Mouse (Mus musculus) gastrocnemius, postnatal 36 days (tissue): Measurements from ENCODE around the gene Pard6b. TPM values are rescaled to one million over a fixed set of nuclear protein-coding genes. Genes with fewer than 3 reads are reported as not detected.
A peak's percentile ranks its signal among the peaks of the same experiment; 100 is the strongest.
"Not testable (repeated sequence)": the region's sequence is repeated elsewhere in the genome, so short reads cannot be mapped to it uniquely, and the experiment has no call there.

ENCODE experiments used
- DNase-seq, 2 experiments: peaks; one replicate each; pipeline ENCODE4 v3.0.0; 2022
- intact Hi-C: fragments of 180-260 bp; cut with DNase I; formaldehyde crosslinking; loops from one replicate; pipeline ENCODE4 v1.15.1; 2025
- total RNA-seq, 2 experiments: library from RNA; stranded (reverse); gene quantifications; 2 replicates each; pipeline ENCODE4 v1.2.3; 2021

Gene Pard6b
- total RNA-seq, 2 experiments from 2014 or later = 0.69 to 0.91 TPM

DNA sequence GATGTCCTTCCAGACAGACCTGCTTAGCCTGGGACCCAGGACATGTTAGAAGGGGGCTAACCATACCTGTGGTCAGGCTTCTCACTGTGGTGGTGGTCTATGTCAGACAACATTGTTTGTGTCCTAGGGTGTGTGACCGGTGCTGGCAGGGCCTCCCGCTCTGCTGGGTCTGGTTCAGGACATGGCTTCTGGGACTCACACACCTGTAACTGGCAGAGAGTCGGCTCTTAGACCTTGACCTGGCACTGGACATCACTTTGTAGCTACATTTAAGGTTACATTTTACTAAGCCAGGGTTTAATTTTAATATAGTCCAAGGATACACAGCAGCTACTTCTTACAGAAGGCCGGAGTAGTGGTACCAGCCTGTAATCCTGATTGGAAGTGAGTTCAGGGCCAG lies 12.3 kb downstream of the Pard6b start:
- no peak for DNase-seq
- intact Hi-C loops = no loop called here

DNA sequence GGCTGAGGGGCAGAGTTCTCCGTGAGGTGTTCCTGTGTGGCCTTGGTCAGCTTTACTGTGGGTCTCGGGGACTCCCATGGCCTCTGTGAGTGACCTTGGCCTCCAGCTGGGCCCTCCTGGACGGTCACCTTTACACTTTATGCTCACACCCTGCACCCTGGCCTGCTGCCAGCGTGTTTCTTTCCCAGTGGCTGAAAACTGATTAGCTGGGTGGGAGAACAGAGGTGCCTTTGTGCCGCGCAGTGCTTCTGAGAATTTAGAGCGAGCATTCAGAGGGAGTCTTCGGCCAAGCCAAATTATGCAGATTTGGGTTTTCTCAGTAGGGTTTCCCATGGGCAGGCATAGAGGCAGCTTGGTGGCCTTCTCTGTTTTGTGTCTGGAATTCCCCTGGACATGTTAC lies 14.3 kb downstream of the Pard6b start:
- intact Hi-C loops = no loop called here
- no peak for DNase-seq

DNA sequence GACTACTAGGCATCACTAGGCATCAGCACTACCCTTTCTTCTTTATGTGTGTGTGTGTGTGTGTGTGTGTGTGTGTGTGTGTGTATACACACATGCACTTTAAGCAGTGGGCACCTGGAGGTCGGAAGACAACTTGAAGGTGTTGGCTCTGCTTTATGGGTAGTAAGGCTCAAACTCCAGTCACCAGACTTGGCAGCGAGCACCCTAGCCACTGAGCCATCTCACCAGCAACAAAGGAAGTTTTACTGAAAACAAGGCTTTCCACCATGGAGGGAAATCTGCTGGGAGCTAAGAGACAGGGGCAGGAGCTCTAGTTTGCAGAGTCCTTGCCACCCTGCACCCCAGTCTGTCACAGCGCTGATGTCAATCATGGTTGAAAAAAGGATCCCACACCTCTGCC lies 15.7 kb downstream of the Pard6b start:
- no peak for DNase-seq
- intact Hi-C loops = no loop called here

DNA sequence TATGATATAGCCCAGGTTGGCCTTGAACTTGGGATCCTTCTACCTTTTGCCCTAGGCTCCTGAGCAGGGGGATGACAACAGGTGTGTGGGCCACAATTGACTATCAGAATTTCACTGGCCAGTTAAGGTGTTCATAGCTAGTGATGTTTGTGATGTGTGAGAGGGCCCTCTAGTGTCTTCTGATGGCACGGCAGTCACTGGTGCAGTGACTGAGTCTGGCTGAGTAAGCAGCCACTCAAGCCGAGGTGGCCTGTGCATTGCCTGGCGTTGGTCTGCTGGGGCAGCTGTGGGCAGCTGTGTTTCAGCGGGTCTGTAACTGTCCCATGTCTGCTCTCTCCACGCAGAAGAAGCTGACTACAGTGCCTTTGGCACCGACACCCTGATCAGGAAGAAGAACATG lies 17.2 kb downstream of the Pard6b start:
- intact Hi-C loops = loop anchor here (1.0 kb wide), 1 partner anchor 45 kb away; no protein-coding TSS in a partner anchor
- peak; percentile 41 to 56 for DNase-seq

DNA sequence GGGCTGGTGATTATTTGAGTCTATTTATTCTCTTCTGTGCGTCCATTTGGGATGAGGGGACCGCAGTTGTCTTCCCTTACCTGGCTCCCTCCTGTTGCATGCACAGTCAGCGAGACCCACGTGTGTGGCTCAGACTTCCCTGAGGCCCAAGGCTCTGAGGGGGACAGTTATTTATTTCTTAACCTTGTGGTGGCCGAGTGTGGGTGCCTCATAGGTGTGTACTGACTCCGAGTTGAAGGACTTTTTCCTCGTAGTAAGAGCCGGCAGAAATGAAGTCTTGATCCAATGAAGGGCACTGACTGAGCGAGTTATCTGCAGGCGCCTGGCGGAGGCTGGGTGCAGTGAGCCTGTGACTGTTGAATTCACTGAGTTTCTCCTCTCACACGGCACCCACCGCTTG lies 19.2 kb downstream of the Pard6b start:
- DNase-seq = no peak
- intact Hi-C loops = no loop called here

DNA sequence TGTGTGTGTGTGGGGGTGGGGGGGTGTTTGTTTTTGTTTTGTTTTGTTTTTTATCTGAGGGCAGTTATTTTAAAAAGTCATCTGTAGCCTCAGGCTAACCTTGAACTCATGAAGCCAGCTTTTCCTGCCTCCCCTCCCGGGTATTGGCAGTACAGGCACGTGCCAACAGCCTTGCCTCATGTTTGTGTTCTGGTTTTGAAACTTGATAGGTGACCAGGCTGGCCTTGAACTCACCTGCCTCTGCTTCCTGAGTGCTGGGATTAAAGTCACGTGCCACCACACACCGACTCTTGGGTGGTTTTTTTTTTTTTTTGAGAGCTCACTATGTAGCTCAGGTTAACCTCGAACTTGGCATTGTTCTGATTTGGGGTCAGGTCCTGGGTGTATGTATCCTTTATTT lies 21.0 kb downstream of the Pard6b start:
- no peak for DNase-seq
- intact Hi-C loops = no loop called here

DNA sequence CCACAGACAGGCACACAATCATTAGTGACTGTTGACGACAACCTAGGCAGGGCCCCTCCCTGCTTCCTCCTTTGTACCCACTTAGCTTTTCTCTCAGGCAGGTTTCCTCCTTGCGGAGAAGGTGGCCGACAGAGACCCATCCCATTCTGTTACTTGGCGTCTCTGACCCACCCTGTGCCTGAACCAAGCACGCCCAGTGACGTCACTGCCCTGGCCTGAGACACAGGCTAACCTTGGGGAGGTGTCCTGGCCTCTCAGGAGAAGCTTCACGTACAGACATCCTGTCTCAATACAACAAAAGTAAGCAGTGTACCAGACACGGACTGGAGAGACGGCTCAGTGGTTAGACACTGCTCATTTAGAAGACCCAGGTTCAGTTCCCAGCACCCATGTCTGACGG lies 22.5 kb downstream of the Pard6b start:
- intact Hi-C loops = no loop called here
- no peak for DNase-seq

DNA sequence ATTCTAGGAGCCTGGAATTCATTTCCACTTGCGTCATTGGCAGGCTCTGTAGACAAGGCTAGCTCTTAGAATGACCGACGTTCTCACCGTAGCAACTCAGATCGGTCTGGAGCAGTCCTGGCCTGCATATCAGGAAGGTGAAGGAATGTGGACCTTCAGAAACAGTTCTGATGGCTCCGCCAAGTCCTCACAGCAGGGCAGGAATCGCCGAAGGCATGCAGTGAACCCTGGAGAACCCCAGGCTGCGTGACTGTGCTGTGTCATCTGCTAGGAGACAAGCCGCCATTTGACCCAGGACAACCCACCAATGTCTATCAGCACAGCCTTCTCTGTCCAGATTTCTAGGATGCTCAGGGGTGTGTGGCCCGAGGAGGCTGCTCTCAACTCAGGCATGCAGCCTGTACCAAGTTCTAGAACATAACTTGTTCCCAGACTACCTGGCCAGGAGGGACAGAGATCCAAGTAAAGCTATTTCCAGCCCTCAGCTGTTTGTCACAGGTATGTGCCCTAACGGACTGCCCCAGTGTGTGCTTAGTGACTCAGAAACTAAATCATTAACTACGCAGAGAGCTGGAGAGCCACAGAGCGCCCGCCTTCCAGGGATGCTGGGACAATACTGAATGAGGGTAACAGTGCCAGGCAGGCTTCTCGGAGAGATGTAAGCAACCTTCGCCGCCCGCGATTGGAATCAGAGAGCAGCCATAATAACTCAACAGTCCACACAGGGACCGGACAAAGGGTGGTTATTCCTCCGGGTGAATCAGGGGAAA lies 23.8 kb downstream of the Pard6b start:
- DNase-seq = no peak
- intact Hi-C loops = no loop called here

DNA sequence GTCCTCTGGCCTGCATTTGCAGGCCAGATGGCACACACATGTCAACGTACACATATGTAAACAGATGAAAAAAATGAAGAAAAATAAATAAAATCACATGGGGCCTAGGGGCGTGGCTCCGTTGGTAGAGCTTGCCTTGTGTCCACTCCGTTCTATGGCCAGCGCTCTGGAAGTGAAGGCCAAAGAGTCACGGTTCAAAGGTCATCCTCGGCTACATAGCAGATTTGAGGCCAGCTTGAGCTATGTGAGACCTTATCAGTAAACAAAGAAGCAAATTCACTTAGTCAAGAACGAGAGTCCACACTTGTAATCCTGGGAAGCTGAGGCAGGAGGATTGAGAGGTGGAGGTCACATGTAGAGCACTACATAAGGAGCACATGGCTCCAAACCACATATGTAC lies 24.5 kb downstream of the Pard6b start:
- intact Hi-C loops = no loop called here
- no peak for DNase-seq

DNA sequence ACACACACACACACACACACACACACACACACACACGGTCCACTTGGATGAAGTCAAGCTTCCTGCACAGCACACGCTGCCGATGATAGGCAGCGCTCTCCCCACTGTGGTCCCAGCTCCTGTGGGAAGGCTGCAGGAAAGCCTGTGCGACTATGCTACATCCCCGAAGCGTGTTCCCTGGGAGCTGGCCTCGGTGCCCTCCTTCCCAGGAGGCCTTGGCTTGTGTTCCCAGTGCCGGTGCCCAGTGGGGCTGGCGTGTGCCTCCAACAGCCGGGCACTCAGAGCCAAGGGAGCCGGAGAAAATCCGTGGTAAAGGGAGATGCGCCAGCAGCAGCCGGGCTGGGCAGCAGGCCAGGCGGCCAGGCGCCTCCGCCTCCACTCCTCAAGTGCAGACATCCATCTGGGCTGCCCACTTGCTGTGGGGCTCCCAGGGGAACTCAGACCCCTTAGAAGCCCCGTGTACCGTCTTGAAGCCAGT lies 25.9 kb downstream of the Pard6b start:
- peak; percentile 72 to 75 for DNase-seq
- intact Hi-C loops = no loop called here

DNA sequence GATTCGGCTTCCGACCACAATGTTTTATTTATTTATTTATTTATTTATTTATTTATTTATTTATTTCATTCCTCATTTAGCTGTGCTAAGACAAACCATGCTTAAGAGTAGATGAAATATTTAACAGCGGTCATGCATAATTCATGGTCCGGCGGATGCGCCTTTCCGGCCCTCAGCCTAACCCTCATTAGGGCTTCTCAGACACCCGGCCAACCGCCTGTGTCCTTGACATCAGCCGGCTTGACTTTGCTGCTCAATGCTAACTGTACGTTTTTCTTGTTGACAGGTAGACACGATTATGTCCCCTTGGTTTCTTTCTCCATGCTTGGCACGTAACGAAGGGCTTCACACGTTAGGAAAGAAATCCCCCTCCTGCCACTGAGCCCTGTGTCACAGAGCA lies 26.6 kb downstream of the Pard6b start:
- DNase-seq = no peak
- intact Hi-C loops = no loop called here

DNA sequence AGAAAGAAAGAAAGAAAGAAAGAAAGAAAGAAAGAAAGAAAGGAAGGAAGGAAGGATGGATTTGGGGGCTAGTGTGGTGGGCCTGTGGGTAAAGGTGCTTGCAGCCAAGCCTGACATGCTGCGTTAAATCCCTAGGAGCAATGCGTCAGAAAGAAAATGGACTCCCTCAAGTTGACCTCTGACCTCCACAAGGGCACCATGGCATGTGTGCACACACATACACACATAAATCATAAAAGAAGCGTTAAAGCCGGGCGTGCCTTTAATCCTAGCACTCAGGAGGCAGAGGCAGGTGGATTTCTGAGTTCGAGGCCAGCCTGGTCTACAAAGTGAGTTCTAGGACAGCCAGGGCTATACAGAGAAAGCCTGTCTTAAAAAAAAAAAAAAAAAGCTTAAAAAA lies 27.1 kb downstream of the Pard6b start:
- intact Hi-C loops, DNase-seq: not testable (repeated sequence)

DNA sequence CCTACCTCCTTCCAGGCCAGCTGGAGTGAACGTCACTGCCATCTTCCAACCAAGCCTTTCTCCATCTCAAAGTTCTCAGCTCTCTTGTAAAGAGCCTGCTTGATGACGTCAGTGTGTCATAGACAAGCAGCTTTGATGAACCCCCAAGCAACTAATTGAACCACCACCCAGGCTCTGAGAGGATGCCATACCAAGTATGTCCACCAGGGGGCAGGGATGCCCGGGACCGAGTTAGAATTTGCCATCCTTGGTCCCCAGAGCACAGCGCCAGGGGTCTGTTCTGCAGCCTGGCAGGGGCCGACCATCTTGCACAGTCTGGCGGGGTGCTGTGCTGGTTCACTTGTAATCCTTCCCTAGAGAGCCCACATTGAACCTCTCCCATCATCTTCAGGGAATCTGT lies 31.1 kb downstream of the Pard6b start:
- peak; percentile 39 to 47 for DNase-seq
- intact Hi-C loops = loop anchor here (10.0 kb wide), 1 partner anchor 333 kb away; no protein-coding TSS in a partner anchor

DNA sequence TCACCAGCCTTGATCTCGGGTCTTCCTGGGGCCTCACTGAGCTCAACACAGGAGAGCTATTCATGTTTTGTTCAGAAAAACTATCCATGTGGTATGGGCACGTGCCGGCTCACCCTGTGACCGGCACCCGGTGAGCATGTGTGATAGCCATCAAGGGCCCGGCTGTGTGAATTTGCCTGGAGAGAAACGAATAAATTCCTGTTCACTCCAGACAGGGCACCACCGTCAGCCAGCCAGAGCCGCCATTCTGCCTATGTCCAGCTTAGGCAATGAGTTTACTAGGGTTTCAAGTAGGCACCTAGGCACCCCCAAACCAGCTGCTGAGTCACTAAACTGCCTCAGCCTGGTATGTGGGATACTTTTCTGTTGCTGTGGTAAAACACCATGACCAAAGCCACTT lies 32.5 kb downstream of the Pard6b start:
- intact Hi-C loops = loop anchor here (10.0 kb wide), 1 partner anchor 332 kb away; no protein-coding TSS in a partner anchor
- DNase-seq = no peak

DNA sequence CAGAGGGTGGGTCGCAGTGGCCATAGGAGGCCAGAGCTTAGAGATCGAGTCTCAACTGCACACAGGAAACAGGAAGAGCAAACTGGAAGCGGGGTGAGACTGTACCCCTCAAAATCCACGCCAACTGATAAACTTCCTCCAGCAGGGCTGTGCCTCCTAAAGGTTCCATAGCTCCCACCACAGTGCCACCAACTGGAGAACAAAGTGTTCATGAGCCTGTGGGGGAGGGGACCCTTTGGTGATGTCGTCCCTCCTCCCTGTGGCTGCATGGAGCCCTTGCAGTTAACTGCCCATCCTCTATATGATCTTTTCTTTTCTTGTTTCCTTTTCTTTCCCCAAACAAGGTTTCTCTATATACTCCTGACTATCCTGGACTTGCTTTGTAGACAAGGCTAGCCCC lies 32.9 kb downstream of the Pard6b start:
- no peak for DNase-seq
- intact Hi-C loops = loop anchor here (10.0 kb wide), 1 partner anchor 331 kb away; no protein-coding TSS in a partner anchor

DNA sequence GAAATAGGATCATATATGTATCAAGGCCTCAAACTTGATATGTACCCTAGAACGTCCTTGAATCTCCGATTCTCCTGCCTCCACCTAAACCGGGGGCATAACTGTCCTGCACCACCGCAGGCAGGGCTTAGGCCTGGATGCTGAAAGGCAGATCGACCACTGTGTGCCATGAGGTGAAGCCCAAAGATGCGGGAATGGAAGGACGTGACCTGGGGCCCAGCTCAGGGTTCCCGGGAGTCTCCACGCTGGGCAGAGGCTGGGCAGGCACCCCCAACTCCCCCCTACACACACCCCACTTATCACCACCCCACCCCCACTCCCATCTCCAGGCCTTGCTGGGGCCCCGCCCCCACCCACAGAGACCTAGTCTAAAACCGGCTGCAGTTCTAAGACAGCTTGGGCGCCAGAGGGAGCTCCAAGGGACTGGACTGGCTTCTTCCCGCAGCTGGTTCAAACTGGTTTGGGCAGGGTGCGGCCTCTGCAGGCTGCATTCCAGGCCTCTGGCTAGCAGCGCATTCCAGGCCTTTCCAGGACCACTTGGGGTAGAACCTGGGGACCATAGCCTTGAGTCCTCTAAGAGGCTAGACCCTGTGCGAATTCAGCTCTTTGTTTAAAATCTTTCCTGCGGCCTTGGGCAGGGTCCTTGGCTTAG lies 34.0 kb downstream of the Pard6b start:
- intact Hi-C loops = loop anchor here (5.0 to 10.0 kb wide), 2 partner anchors 92 to 330 kb away; partner anchors contain the start of gene Adnp
- peak; percentile 41 to 53 for DNase-seq

DNA sequence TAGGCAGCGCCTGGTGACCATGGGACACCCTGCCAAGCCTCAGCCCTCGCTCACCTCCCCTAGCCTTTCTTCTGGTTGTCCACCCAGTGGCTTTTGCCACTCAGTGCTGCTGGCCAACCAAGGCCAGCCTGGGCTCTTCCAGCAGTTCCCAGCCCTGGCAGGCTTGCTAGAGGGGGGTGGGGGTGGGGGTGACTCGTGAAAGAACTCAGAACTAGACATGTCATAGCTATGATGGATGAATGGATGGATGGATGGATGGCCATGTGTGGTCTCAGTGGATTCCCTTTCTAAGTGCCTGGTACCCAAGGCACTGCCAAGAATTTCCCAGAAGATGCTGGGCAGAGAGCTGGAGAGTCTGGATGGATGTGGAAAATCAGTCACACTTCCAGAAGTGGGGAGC lies 35.0 kb downstream of the Pard6b start:
- DNase-seq = no peak
- intact Hi-C loops = loop anchor here (5.0 to 10.0 kb wide), 2 partner anchors 91 to 329 kb away; partner anchors contain the start of gene Adnp

DNA sequence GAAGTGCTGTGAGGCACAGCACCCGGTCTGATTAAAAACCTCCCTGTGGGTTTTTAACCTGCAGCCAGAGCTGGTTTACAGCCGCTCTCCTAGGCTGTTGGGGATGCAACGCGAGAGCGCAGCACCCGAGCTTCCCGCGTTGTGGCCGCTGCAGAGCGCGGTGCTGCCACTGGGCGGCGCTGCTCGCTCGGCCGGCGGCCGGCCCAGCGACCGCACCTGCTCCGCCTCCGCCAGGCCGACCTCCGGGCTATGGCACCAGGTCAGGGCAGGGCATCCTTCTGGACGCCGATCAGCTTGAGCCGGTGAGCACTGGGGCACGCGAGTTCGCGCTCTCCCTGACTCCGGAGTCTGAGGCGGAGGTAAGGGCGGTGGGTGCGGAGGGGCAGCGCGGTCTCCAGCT lies 36.3 kb downstream of the Pard6b start:
- intact Hi-C loops = loop anchor here (5.0 to 10.0 kb wide), 2 partner anchors 90 to 328 kb away; partner anchors contain the start of gene Adnp
- no peak for DNase-seq

DNA sequence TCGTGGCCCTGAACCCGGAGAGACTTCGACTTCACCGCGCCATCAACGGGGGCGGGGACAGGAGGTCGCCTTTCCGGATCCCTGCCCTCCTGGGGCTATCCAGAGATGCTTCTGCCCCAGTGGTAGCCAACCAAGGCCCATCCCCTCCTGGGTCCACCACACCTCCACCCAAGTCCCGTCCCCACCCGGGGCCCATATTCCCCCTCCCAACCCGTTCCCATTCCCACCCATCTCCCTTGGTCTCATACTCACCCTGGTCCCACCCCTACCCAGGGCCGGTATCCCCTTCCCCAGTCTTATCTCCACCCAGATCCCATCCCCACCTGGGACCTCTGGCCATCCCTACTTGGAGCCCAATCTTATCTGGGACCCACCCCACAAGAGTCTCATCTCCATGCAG lies 36.7 kb downstream of the Pard6b start:
- intact Hi-C loops = loop anchor here (5.0 to 10.0 kb wide), 2 partner anchors 90 to 327 kb away; partner anchors contain the start of gene Adnp
- DNase-seq = no peak

DNA sequence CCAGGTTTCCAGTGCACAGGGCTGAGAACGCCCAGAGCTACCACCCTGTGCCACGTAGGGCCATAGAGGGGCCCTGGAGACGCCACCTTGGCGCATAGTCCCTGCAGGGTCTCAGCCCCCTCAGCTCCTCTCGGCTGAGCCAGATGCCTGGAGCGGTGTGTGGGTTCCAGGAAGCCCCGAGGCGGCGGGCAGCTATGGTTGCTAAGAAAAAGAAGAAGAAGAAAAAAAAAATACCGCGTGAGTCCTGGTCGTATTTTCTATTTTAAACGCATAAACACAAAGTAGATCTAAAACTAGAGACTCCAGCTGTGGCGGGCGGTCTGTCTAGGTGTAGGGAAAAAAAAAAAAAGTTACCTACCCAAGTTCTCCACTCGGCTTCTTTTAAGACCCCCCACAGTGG lies 37.2 kb downstream of the Pard6b start:
- intact Hi-C loops = loop anchor here (5.0 to 10.0 kb wide), 2 partner anchors 89 to 327 kb away; partner anchors contain the start of gene Adnp
- no peak for DNase-seq

DNA sequence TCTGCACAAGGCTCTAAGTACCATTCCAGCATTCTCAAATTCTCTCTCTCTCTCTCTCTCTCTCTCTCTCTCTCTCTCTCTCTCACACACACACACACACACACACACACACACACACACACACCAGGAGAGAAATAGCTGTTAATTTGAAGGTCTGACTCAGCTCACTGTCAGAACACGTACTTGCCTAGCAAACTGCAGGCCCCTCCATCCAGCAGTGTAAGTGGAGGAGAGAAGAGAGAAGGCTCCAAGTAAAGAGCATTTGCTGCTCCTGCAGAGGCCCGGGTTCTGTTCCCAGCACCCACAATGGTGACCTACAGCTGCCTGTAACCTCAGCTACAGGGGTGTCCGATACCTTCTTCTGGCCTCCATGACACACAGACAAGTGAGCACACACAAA lies 37.7 kb downstream of the Pard6b start:
- intact Hi-C loops = loop anchor here (5.0 to 10.0 kb wide), 2 partner anchors 89 to 326 kb away; partner anchors contain the start of gene Adnp
- no peak for DNase-seq
